Mouse (Mus musculus): Measurements from ENCODE around the gene Otud4.
"Not testable (repeated sequence)": the region's sequence is repeated elsewhere in the genome, so short reads cannot be mapped to it uniquely, and the experiment has no call there.

The Otud4 gene

DNA sequence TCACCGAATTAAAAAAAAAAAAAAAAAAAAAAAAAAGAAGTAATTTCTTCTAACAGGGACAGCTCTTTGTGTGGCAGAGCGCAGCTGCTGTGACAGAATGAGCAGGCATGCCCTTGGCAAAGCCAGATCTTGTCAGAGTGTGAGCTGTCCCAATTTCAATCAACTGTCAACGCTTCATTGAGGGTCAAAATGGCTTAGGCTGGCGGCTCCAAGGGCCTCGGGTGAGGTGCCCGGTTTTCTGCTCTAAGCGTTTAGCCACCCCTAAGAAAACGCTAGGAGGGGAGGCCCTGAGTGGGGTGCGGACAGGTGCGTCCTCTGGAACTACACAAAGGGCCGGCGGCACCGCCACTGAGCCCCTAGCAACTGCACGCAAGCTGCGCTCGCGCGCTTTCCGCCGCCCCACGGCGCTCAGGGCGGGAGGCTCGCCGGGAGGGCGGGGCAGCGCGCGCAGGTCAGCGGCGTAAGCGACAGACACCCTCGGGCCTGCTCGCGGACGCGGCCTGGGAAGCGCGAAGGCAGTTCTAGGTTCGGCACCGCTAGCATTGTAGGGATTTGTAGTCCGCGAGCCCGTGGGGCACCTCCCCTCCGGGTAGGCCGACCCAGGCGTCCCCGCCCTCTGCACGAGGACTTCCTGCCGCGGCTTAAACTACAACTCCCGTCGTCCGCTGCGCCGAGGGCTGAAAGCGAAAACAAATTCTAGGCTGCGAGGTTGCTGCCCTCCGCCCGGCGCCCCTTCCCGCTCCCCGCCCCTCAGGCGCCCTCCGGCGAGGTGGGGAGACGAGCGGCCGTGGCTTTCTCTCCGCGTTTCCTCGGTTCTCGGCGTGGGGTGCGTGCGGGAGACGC lies 490 bp upstream of the Otud4 start:
- DNase-seq (ENCODE audit: low spot score): peak; percentile 97

DNA sequence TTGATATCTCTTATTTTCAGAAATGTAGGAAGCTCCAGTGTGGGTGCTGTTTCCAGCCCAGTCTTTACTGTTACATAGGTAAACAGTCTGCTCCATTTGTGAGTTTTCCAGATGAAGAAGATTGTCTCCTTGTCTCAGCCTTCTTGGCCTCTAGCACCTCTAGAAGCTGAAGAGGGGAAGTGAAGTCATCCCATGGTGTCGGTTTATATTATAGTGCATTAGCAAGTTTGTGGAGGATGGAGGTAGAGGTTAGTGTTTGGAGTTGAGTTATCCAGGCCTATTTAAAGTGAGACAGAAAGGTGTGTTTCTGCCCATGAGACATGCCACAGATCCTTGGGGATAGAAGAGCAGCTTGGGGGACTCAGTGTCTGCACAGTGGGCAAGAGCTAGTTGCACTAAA lies 1.7 kb downstream of the Otud4 start:
- DNase-seq (ENCODE audit: low spot score): no peak

DNA sequence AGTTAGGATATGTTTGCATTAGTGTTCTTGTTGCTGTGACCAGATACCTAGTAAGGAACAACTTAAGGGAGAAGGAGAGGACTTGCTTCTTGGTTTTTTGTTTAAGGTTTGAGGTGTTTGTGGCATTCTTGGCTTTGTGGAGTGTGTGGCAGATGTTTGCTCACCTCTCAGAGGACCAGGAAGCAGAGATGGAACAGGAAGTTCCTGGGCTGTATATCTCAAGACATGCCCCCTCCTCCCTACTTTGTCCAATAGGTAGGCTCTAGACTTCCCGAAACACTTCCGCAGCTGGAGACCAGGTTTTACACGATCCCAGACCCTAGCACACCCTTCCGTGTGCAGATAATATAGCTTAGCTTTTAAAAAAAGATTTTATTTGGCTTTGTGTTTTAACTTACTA lies 10.2 kb downstream of the Otud4 start:
- no peak for DNase-seq (ENCODE audit: low spot score)

DNA sequence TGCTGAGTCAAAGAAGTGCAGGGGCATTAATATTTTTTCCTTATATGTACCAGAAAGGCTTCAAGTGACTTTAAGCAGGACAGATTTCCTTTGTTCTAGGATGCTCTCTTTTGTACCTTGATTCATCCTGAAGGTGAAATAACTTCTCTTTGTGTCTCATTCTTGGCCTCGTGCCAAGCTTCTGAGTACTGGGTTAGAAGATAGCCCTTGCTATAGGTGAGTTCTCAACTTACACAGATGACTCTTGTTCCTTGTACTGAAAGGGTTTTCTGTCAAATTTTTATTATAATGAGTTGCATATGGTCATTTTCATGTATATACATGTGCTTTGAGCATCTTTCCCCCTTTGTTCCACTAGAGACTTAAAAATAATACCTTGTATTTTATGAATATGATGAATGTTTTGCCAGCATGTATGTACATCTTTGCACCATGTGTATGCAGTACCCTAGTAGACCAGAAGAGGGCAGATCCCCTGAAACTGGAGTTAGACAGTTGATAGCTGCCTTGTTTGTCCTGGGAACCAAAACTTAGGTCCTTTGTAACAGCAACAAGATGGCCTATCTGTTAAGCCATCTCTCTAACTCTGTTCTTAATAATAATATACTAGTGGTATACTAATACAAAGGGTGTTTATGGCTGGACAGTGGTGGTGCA lies 10.9 kb downstream of the Otud4 start:
- no peak for DNase-seq (ENCODE audit: low spot score)

DNA sequence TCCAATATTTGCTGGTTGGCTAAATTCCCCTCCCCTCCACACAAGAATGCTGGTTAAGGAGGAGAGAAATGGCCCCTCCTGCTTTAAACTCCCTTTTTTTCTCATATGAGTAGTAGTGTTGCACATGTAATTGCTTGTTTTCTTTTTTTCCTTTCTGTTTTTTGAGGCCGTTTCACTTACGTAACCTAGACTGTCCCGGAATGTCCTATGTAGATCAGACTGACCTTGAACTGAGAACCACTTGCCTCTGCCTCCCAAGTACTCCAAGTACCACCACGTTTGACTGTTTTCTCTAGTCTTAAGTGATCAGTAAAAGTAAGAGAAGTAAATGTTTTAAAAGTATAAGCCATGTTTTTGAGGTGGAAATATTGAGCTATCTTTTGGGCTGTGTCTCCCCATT lies 14.3 kb downstream of the Otud4 start:
- DNase-seq (ENCODE audit: low spot score): no peak

DNA sequence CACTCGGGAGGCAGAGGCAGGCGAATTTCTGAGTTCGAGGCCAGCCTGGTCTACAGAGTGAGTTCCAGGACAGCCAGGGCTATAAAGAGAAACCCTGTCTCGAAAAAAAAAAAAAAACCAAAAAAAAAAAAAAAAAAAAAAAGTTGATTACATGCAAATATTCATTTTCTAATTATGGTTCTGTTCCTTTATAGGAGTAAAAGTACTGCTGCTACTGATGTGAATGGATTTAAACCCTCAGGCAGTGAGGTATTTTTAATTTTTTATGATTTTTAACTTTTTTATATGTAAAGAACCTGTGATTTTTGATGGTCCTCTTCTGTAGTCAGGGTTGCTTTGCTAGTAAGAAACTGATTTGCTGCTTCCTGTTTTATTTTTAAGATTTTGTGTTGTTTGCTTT lies 19.3 kb downstream of the Otud4 start:
- not testable (repeated sequence) for DNase-seq (ENCODE audit: low spot score)

GRCm38 (mm10) chr8:79676461-79676860 lies 37.0 kb downstream of the Otud4 start:
- DNase-seq (ENCODE audit: low spot score): no peak

DNA sequence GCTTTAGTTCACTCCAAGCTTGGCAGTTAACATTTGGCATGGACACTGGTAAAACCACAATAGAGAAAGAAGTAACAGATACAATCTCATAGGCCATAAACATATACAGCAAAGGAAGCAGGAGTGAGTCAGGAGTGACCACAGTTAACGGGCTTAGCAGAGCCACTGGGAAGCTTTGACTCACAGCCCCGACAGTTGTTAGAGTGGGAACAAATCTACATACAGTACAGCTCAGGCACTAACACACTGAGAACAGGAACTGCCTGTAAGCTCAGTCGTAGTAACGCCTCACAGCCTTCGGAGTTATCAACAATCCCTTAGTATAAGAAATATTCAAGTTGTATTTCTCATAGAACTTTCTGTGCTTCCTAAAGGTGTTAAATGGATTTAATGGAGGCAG lies 39.6 kb downstream of the Otud4 start:
- no peak for DNase-seq (ENCODE audit: low spot score)

DNA sequence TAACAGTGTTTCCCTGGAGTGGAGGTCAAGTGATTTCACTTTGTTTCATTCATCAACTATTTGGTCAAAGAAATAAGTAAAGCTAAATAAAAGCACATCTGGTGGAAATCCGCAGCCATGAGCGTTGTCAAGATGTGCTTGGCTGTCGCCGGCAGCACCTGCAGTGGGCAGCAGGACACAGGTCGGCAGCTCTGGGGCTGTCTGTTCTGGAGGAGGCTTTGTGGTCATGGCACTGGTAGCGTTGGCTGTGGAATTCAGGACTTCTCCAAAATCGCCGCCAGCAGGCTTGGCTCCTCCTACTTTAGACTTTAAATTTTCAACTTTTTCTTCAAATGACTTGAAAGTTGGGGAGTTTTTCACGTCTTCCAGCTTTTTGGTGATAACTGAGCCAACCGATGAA lies 40.7 kb downstream of the Otud4 start:
- DNase-seq (ENCODE audit: low spot score): not testable (repeated sequence)

DNA sequence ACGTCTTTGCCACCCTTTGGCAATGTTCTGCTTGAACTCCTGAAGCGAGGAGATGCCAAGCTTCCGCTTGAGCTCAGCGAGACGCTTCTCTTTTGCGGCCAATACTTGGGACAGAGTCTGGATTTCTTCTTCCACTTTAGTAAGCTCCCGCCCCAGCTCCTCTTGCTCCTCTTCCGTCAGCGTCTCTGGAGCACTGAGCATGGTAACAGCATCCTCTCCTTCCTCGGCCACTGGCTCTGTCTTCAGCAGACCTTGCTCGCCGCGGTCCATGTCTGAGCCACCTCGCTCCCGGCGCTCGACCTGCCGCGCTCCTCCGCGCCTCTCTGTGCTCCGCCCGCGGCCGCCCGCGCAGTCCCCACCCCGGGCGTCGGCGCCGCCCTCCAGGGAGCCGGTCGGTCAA lies 41.1 kb downstream of the Otud4 start:
- DNase-seq (ENCODE audit: low spot score): no peak

DNA sequence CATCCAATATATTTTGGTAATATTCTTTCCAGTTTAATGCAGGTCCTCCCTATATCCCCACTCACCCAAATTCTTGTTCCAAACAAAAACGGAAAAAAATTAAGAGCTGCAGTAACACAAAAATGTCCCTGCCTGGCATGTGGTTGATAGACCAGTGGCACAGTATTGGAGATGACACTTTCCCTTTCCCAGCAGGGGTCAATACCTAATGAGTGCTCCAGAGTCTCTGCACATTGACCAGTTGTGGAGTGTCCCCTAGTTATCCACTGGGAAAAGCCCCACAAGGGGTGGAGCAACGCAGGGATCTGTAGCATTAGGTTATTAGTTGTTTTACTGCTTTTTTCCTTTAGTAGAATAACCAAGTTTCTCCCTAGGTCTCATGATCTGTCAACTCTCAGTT lies 41.5 kb downstream of the Otud4 start:
- no peak for DNase-seq (ENCODE audit: low spot score)

GRCm38 (mm10) chr8:79685927-79686326 lies 46.5 kb downstream of the Otud4 start:
- not testable (repeated sequence) for DNase-seq (ENCODE audit: low spot score)

DNA sequence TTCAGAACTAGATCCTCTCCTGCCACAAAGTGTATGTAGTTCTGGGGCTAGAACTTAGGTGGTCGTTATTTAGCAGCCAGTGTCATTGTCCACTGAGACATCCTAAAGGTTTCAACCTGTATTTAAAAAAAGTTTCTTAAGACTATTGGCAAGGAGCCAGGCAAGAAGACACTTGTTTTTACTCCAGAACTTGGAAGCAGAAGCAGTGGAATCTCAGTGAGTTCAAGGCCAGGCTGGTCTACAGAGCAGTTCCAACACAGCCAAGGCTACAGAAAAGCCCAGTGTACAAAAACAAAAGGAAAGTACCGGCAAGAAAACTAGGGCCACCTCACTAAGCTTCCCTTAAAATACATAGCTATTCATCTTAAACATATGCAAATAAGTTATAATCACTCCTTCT lies 53.1 kb downstream of the Otud4 start:
- DNase-seq (ENCODE audit: low spot score): no peak

DNA sequence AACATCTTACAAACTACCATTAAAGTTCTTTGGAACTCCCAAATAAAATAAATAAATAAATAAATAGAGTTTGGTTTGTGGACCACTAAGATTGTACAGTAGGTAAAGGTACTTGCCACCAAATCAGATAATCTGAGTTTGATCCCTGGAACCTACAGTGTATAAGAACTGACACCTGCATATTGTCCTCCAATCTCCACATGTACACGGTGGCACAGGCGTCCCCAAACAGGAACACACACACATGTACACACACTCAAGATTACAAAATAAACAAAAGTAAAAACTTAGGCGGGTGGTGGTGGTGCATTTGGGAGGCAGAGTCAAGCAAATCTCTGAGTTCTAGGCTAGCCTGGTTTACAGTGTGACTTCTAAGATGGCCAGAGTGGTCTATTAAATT lies 67.3 kb downstream of the Otud4 start:
- no peak for DNase-seq (ENCODE audit: low spot score)

GRCm38 (mm10) chr8:79711064-79711961 lies 71.9 kb downstream of the Otud4 start, which contains the start of the genes Abce1 and Anapc10:
TSS of gene Abce1 (minus strand) at chr8:79711740.
TSS of gene Anapc10 (plus strand) at chr8:79711820.
- peak; percentile 95 for DNase-seq (ENCODE audit: low spot score)

- no peak for DNase-seq (ENCODE audit: low spot score)
Measured at GRCm38 (mm10) chr8:79712676-79713075, 73.3 kb downstream of the Otud4 start.

GRCm38 (mm10) chr8:79721537-79721936 lies 82.1 kb downstream of the Otud4 start:
- DNase-seq (ENCODE audit: low spot score): no peak

DNA sequence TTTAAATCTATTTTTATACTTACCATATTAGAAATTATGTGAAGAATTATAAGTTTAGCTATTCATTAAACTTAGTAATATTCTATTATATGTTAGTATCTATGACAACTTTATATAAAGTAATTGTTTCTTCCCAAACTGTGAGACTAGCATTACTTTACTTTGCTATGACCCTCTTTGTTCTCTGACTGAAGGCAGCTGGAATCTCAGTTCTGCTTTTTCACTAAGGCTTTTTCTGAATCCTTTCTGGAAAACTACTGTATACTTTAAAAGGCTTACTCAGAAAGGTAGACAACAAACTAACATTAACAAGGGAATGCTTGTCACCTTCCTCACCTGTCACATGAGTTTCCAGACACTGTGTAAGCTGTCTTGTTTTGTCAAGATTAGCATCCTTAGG lies 83.9 kb downstream of the Otud4 start:
- no peak for DNase-seq (ENCODE audit: low spot score)

DNA sequence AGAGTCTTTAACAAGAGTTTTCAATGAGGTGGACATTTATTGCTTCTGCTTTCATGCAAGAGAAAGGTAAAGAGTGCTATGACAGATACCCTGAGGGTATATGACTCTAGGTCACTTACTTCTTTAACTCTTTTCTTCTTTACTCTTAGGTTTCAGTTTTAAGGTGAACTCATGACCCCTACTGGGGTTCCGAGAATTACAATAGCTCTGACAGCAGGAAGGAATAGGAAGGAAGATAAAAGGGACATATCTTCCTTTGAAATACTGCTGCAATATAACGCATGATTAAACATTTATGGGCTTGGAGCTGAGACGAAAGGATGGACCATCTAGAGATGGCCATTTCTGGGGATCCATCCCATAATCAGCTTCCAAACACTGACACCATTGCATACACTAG lies 85.2 kb downstream of the Otud4 start:
- DNase-seq (ENCODE audit: low spot score): no peak
